Mouse (Mus musculus): ENCODE results near the gene Pitpnb. TPM values are rescaled to one million over a fixed set of nuclear protein-coding genes. Genes with fewer than 3 reads are reported as not detected.

The Pitpnb gene
- polyA plus RNA-seq, 1 experiment from 2014 or later = 90.9 TPM

DNA sequence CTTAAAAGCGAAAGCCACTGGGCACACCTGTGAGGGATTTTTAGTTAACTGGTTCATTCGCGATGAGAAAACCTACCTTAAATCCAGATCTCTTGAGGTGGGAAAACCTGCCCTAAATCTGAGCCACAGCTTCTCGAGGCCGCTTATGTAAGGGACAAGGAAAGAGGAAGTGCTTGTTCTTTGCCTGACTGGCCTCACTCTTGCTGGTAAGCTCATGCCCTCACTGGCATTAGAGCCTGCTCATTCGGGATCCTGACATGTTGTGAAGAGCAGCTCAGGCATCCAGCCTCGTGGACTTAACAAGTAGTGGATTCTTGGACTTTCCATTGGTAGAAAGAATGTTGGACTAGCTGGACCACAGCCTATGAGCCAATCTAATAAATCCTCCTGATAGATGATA lies 28.8 kb upstream of the Pitpnb start:
- no peak overlapping the region for H3K4me2 ChIP-seq (ENCODE audit: low read depth, low read length)
- H3K4me1 ChIP-seq (ENCODE audit: control insufficient read depth, insufficient read depth, low read length) = no peaks in the 10 kb centered on the region
- H3K36me3 ChIP-seq (ENCODE audit: control insufficient read depth, insufficient read depth, low read length) = no peaks in the 10 kb centered on the region
- no peaks in the 10 kb centered on the region for H3K9me3 ChIP-seq (ENCODE audit: control insufficient read depth, low read length)
- ATAC-seq = no peak
- WGBS = 73% methylated on average over 7 of the region's 7 CpGs
- H3K27me3 ChIP-seq (replicated peaks; ENCODE audit: control insufficient read depth, insufficient read depth, low read length) = no peaks in the 10 kb centered on the region
- no peak overlapping the region for H3K4me3 ChIP-seq (ENCODE audit: low read length)
- no peak overlapping the region for H3K9ac ChIP-seq (ENCODE audit: low read depth, low read length)
- no peak overlapping the region for H3K27ac ChIP-seq (ENCODE audit: low read length)

GRCm38 (mm10) chr5:111304730-111305129 lies 25.8 kb upstream of the Pitpnb start:
- no peak for ATAC-seq
- H3K36me3 ChIP-seq (ENCODE audit: control insufficient read depth, insufficient read depth, low read length) = no peaks in the 10 kb centered on the region
- no peak overlapping the region for H3K4me2 ChIP-seq (ENCODE audit: low read depth, low read length)
- H3K4me3 ChIP-seq (ENCODE audit: low read length) = no peak overlapping the region
- no peaks in the 10 kb centered on the region for H3K9me3 ChIP-seq (ENCODE audit: control insufficient read depth, low read length)
- H3K9ac ChIP-seq (ENCODE audit: low read depth, low read length) = no peak overlapping the region
- no peaks in the 10 kb centered on the region for H3K4me1 ChIP-seq (ENCODE audit: control insufficient read depth, insufficient read depth, low read length)
- no peak overlapping the region for H3K27ac ChIP-seq (ENCODE audit: low read length)
- WGBS = 87% methylated on average over 3 of the region's 3 CpGs
- no peaks in the 10 kb centered on the region for H3K27me3 ChIP-seq (replicated peaks; ENCODE audit: control insufficient read depth, insufficient read depth, low read length)

DNA sequence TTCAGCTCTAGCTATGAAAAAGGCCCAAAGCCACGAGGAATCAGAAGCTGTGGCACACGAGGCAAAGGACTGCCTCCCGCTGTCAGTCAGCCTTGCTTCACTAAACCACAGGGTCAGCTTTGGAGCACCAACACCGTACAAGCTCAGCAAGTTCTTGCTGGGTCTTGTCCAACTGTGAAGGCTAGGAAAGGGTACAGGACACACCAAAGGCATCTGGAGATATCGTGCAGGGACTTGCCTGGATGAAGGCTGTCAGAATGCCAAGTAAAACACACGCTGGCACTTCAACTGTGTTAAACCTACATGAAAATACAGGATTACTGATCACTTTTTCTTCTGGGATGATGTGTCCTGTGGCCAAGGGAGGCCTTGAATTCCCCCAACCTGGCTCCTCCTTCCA lies 20.4 kb upstream of the Pitpnb start:
- H3K27ac ChIP-seq (ENCODE audit: low read length) = no peak overlapping the region
- H3K36me3 ChIP-seq (ENCODE audit: control insufficient read depth, insufficient read depth, low read length) = no peaks in the 10 kb centered on the region
- H3K9ac ChIP-seq (ENCODE audit: low read depth, low read length) = no peak overlapping the region
- 80% methylated on average over 6 of the region's 6 CpGs for WGBS
- no peak overlapping the region for H3K4me2 ChIP-seq (ENCODE audit: low read depth, low read length)
- no peaks in the 10 kb centered on the region; the same call in 1 of the 2 replicates for H3K9me3 ChIP-seq (ENCODE audit: control insufficient read depth, low read length)
- ATAC-seq = no peak
- no peaks in the 10 kb centered on the region for H3K27me3 ChIP-seq (replicated peaks; ENCODE audit: control insufficient read depth, insufficient read depth, low read length)
- H3K4me1 ChIP-seq (ENCODE audit: control insufficient read depth, insufficient read depth, low read length) = no peaks in the 10 kb centered on the region
- no peak overlapping the region for H3K4me3 ChIP-seq (ENCODE audit: low read length)

- Histone ChIP-seq H3K9ac (ENCODE audit: low read depth, low read length) (no peak overlapping the region), H3K36me3 (ENCODE audit: control insufficient read depth, insufficient read depth, low read length) (no peaks in the 10 kb centered on the region), H3K27me3 (replicated peaks; ENCODE audit: control insufficient read depth, insufficient read depth, low read length) (no peaks in the 10 kb centered on the region), H3K4me2 (ENCODE audit: low read depth, low read length) (no peak overlapping the region), H3K4me3 (ENCODE audit: low read length) (no peak overlapping the region), H3K4me1 (ENCODE audit: control insufficient read depth, insufficient read depth, low read length) (no peaks in the 10 kb centered on the region), H3K27ac (ENCODE audit: low read length) (no peak overlapping the region), H3K9me3 (ENCODE audit: control insufficient read depth, low read length) (no peaks in the 10 kb centered on the region; the same call in 1 of the 2 replicates)
- 92% methylated on average over 9 of the region's 9 CpGs for WGBS
- no peak for ATAC-seq
These were observed 16.7 kb upstream of the Pitpnb start for GRCm38 (mm10) chr5:111313833-111314232.

GRCm38 (mm10) chr5:111315061-111315460 lies 15.5 kb upstream of the Pitpnb start:
- ATAC-seq = no peak
- H3K27me3 ChIP-seq (replicated peaks; ENCODE audit: control insufficient read depth, insufficient read depth, low read length) = no peaks in the 10 kb centered on the region
- no peaks in the 10 kb centered on the region; the same call in 1 of the 2 replicates for H3K9me3 ChIP-seq (ENCODE audit: control insufficient read depth, low read length)
- no peaks in the 10 kb centered on the region for H3K4me1 ChIP-seq (ENCODE audit: control insufficient read depth, insufficient read depth, low read length)
- H3K9ac ChIP-seq (ENCODE audit: low read depth, low read length) = no peak overlapping the region
- no peaks in the 10 kb centered on the region for H3K36me3 ChIP-seq (ENCODE audit: control insufficient read depth, insufficient read depth, low read length)
- 89% methylated on average over 6 of the region's 6 CpGs for WGBS
- no peak overlapping the region for H3K27ac ChIP-seq (ENCODE audit: low read length)
- H3K4me2 ChIP-seq (ENCODE audit: low read depth, low read length) = no peak overlapping the region
- no peak overlapping the region for H3K4me3 ChIP-seq (ENCODE audit: low read length)

DNA sequence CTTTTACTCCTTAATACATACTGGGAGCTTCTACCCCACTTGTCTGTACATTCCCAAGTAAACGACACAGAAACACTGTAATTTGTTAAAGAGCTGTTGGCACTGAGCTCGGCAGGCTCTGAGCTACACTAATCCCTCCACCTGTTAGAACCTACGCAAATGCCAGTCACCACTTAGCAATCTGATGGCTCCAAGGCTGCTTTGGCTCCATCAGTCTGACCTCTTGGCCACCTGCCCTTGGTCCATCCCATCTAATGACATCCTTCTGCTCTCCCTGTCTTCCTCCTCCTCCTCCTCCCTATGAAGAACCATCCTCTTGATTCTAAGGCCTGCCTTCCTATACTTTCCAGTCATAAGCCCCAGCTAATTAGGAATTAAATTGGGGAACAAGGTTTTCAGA lies 13.0 kb upstream of the Pitpnb start:
- no peaks in the 10 kb centered on the region for H3K36me3 ChIP-seq (ENCODE audit: control insufficient read depth, insufficient read depth, low read length)
- H3K9me3 ChIP-seq (ENCODE audit: control insufficient read depth, low read length) = no peaks in the 10 kb centered on the region; the same call in 1 of the 2 replicates
- H3K4me2 ChIP-seq (ENCODE audit: low read depth, low read length) = no peak overlapping the region
- no peak overlapping the region for H3K9ac ChIP-seq (ENCODE audit: low read depth, low read length)
- no peak for ATAC-seq
- no peak overlapping the region for H3K27ac ChIP-seq (ENCODE audit: low read length)
- WGBS = 53% methylated on average over 3 of the region's 3 CpGs
- no peaks in the 10 kb centered on the region for H3K27me3 ChIP-seq (replicated peaks; ENCODE audit: control insufficient read depth, insufficient read depth, low read length)
- no peak overlapping the region for H3K4me3 ChIP-seq (ENCODE audit: low read length)
- no peaks in the 10 kb centered on the region for H3K4me1 ChIP-seq (ENCODE audit: control insufficient read depth, insufficient read depth, low read length)

GRCm38 (mm10) chr5:111318946-111319345 lies 11.6 kb upstream of the Pitpnb start:
- Histone ChIP-seq H3K9ac (ENCODE audit: low read depth, low read length) (no peak overlapping the region), H3K27me3 (replicated peaks; ENCODE audit: control insufficient read depth, insufficient read depth, low read length) (no peaks in the 10 kb centered on the region), H3K36me3 (ENCODE audit: control insufficient read depth, insufficient read depth, low read length) (no peaks in the 10 kb centered on the region), H3K27ac (ENCODE audit: low read length) (no peak overlapping the region), H3K9me3 (ENCODE audit: control insufficient read depth, low read length) (no peaks in the 10 kb centered on the region), H3K4me3 (ENCODE audit: low read length) (no peak overlapping the region), H3K4me2 (ENCODE audit: low read depth, low read length) (no peak overlapping the region), H3K4me1 (ENCODE audit: control insufficient read depth, insufficient read depth, low read length) (no peaks in the 10 kb centered on the region)
- WGBS = 33% methylated on average over 1 of the region's 1 CpGs
- ATAC-seq = no peak

GRCm38 (mm10) chr5:111325813-111326212 lies 4.8 kb upstream of the Pitpnb start:
- Histone ChIP-seq H3K4me3 (ENCODE audit: low read length) (no peak overlapping the region), H3K4me2 (ENCODE audit: low read depth, low read length) (no peak overlapping the region), H3K27me3 (replicated peaks; ENCODE audit: control insufficient read depth, insufficient read depth, low read length) (no peaks in the 10 kb centered on the region), H3K36me3 (ENCODE audit: control insufficient read depth, insufficient read depth, low read length) (no peaks in the 10 kb centered on the region), H3K4me1 (ENCODE audit: control insufficient read depth, insufficient read depth, low read length) (peaks cover 3% of the 10 kb centered on the region; the same call in 1 of the 2 replicates), H3K9me3 (ENCODE audit: control insufficient read depth, low read length) (no peaks in the 10 kb centered on the region), H3K27ac (ENCODE audit: low read length) (no peak overlapping the region), H3K9ac (ENCODE audit: low read depth, low read length) (no peak overlapping the region)
- WGBS = 11% methylated on average over 1 of the region's 1 CpGs
- no peak for ATAC-seq

DNA sequence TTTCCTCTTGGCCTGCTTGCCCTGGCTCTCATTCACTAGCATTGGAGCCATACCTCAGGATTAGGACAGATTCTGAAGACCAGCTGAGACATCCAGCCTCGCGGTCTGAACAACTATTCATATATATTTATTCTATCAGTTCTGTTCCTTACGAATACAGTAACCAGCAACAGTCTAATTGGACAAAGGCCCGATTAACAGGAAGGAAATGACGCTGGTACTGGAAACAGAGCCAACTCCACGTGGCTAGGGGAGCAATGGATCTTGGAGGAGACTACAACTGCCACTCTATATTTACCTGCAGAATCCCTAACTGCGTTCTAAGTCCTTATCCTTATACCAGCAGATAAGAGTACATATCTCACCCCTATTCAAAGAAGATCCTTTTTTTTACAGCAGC lies 3.1 kb upstream of the Pitpnb start:
- H3K27me3 ChIP-seq (replicated peaks; ENCODE audit: control insufficient read depth, insufficient read depth, low read length) = no peaks in the 10 kb centered on the region
- H3K4me2 ChIP-seq (ENCODE audit: low read depth, low read length) = no peak overlapping the region
- WGBS = 67% methylated on average over 7 of the region's 7 CpGs
- no peaks in the 10 kb centered on the region for H3K9me3 ChIP-seq (ENCODE audit: control insufficient read depth, low read length)
- H3K36me3 ChIP-seq (ENCODE audit: control insufficient read depth, insufficient read depth, low read length) = no peaks in the 10 kb centered on the region
- H3K9ac ChIP-seq (ENCODE audit: low read depth, low read length) = no peak overlapping the region
- H3K4me3 ChIP-seq (ENCODE audit: low read length) = no peak overlapping the region
- H3K4me1 ChIP-seq (ENCODE audit: control insufficient read depth, insufficient read depth, low read length) = peaks cover 12% of the 10 kb centered on the region
- ATAC-seq = no peak
- no peak overlapping the region for H3K27ac ChIP-seq (ENCODE audit: low read length)

- 22% methylated on average over 10 of the region's 10 CpGs for WGBS
- peak overlapping the region; percentile 95 for H3K9ac ChIP-seq (ENCODE audit: low read depth, low read length)
- peak overlapping the region; percentile 95 for H3K4me3 ChIP-seq (ENCODE audit: low read length)
- peak overlapping the region; percentile 84 for H3K27ac ChIP-seq (ENCODE audit: low read length)
- peaks cover 12% of the 10 kb centered on the region for H3K4me1 ChIP-seq (ENCODE audit: control insufficient read depth, insufficient read depth, low read length)
- no peak for ATAC-seq
- peak overlapping the region; percentile 86 for H3K4me2 ChIP-seq (ENCODE audit: low read depth, low read length)
- no peaks in the 10 kb centered on the region for H3K9me3 ChIP-seq (ENCODE audit: control insufficient read depth, low read length)
- H3K27me3 ChIP-seq (replicated peaks; ENCODE audit: control insufficient read depth, insufficient read depth, low read length) = no peaks in the 10 kb centered on the region
- H3K36me3 ChIP-seq (ENCODE audit: control insufficient read depth, insufficient read depth, low read length) = no peaks in the 10 kb centered on the region
These were observed 664 bp upstream of the Pitpnb start for GRCm38 (mm10) chr5:111329782-111330416.

Measured in intestine, embryonic 16.5 days (tissue).